Mouse (Mus musculus): ENCODE data around the gene Zscan2.

GRCm38 (mm10) chr7:80889021-80889511 is 28.3 kb downstream of the Zscan2 start:
- TF ChIP-seq CTCF (IDR thresholded peaks at IDR 0.05; ENCODE audit: insufficient read depth, low read depth, low read length) (no peak), POLR2A (IDR thresholded peaks at IDR 0.05; ENCODE audit: insufficient read depth, low read depth, low read length) (no peak)
